Mouse (Mus musculus) embryonic fibroblast, embryonic 13.5 days (primary cell): ENCODE measurements around the gene Gm6096.

ENCODE experiments used
- CTCF ChIP-seq: IDR thresholded peaks from 2 replicates; pipeline ENCODE4 v1.5.1; 2011; ENCODE audit warnings: mild to moderate bottlenecking, control low read depth, low read length, moderate library complexity, borderline replicate concordance; ENCODE audit not compliant: insufficient read depth
- POLR2A ChIP-seq: IDR thresholded peaks from 2 replicates; pipeline ENCODE4 v1.6.1; 2011; ENCODE audit warnings: low read depth, mild to moderate bottlenecking, control low read depth, low read length, moderate library complexity

DNA sequence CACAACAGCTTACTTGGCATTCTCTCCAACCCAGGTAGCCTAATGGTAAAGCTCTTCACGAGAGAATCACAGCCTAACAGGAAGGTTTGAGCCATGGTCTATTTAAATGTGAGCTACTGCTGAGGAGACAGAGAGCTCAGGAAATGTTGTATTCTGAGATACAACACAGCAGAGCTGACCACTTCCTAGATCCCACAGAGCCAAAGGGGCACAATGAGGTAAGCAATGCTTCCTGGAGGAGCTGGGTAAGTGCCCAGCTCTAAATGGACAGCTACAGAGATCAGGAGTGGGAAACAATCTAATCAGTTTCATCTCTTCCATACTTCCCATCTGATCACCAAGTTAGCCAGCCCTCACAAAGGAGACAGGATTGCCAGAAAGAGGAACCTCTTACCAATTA is 40.4 kb downstream of the Gm6096 start:
- TF ChIP-seq CTCF = no peak
- TF ChIP-seq POLR2A = no peak
